Mouse (Mus musculus) cortical plate, adult 2 months (tissue): Measurements from ENCODE around the gene Kansl1l.

ENCODE experiments used
- CTCF ChIP-seq: fragments of 200-500 bp; IDR thresholded peaks from 2 replicates; pipeline ENCODE4 v1.5.1; 2011; ENCODE audit warnings: mild to moderate bottlenecking, control low read depth, low read length; ENCODE audit not compliant: insufficient read depth; ENCODE audit errors: extremely low read depth
- POLR2A ChIP-seq: fragments of 200-500 bp; IDR thresholded peaks from 2 replicates; pipeline ENCODE4 v1.6.1; 2011; ENCODE audit warnings: mild to moderate bottlenecking, low read length, control low read depth; ENCODE audit not compliant: insufficient read depth; ENCODE audit errors: extremely low read depth

GRCm38 (mm10) chr1:66845690-66846318 lies 28.4 kb upstream of the Kansl1l start:
- TF ChIP-seq CTCF = no peak
- TF ChIP-seq POLR2A = no peak
